Mouse (Mus musculus): ENCODE measurements at regions not wholly inside any gene's neighbourhood (a gene's known extent, or its start where the extent isn't known, plus 50 kb on each side); places are given as distances from the start of the nearest gene placed in this dataset.

GRCm38 (mm10) chr12:7382455-7382854 lies 595.0 kb upstream of the Apob start:
- no peaks in the 10 kb centered on the region for H3K9me3 ChIP-seq (ENCODE audit: low read length)
- no peaks in the 10 kb centered on the region for H3K27me3 ChIP-seq (ENCODE audit: insufficient read depth, low read length)
- no peak overlapping the region for H3K4me3 ChIP-seq (replicated peaks; ENCODE audit: low read length)
- H3K4me1 ChIP-seq (replicated peaks; ENCODE audit: low read depth, low read length): no peaks in the 10 kb centered on the region
- no peaks in the 10 kb centered on the region for H3K36me3 ChIP-seq (ENCODE audit: insufficient read depth, low read length)
- TF ChIP-seq NANOG (IDR thresholded peaks at IDR 0.05; ENCODE audit: borderline replicate concordance, low read length) (no peak), POU5F1 (IDR thresholded peaks at IDR 0.05; ENCODE audit: borderline replicate concordance, low read length) (no peak), CTCF (conservative IDR thresholded peaks at IDR 0.05; ENCODE audit: low read length) (no peak)

GRCm38 (mm10) chr12:7403800-7404199 lies 573.6 kb upstream of the Apob start:
- Histone ChIP-seq H3K36me3 (ENCODE audit: insufficient read depth, low read length) (no peaks in the 10 kb centered on the region), H3K4me1 (replicated peaks; ENCODE audit: low read depth, low read length) (no peaks in the 10 kb centered on the region), H3K27me3 (ENCODE audit: insufficient read depth, low read length) (no peaks in the 10 kb centered on the region), H3K9me3 (ENCODE audit: low read length) (no peaks in the 10 kb centered on the region), H3K4me3 (replicated peaks; ENCODE audit: low read length) (no peak overlapping the region)
- no peak for TF ChIP-seq NANOG (IDR thresholded peaks at IDR 0.05; ENCODE audit: borderline replicate concordance, low read length)

- Histone ChIP-seq H3K4me1 (replicated peaks; ENCODE audit: low read depth, low read length) (no peaks in the 10 kb centered on the region), H3K9me3 (ENCODE audit: low read length) (no peaks in the 10 kb centered on the region), H3K27me3 (ENCODE audit: insufficient read depth, low read length) (no peaks in the 10 kb centered on the region), H3K36me3 (ENCODE audit: insufficient read depth, low read length) (no peaks in the 10 kb centered on the region), H3K4me3 (replicated peaks; ENCODE audit: low read length) (no peak overlapping the region)
- TF ChIP-seq CTCF (conservative IDR thresholded peaks at IDR 0.05; ENCODE audit: low read length): no peak
- TF ChIP-seq NANOG (IDR thresholded peaks at IDR 0.05; ENCODE audit: borderline replicate concordance, low read length): no peak
- no peak for TF ChIP-seq POU5F1 (IDR thresholded peaks at IDR 0.05; ENCODE audit: borderline replicate concordance, low read length)
Measured at GRCm38 (mm10) chr12:7411810-7412209, 565.6 kb upstream of the Apob start.

GRCm38 (mm10) chr12:7420276-7420675 lies 557.2 kb upstream of the Apob start:
- Histone ChIP-seq H3K9me3 (ENCODE audit: low read length) (no peaks in the 10 kb centered on the region), H3K4me3 (replicated peaks; ENCODE audit: low read length) (no peak overlapping the region), H3K36me3 (ENCODE audit: insufficient read depth, low read length) (no peaks in the 10 kb centered on the region), H3K27me3 (ENCODE audit: insufficient read depth, low read length) (no peaks in the 10 kb centered on the region), H3K4me1 (replicated peaks; ENCODE audit: low read depth, low read length) (no peaks in the 10 kb centered on the region)
- TF ChIP-seq CTCF (conservative IDR thresholded peaks at IDR 0.05; ENCODE audit: low read length) (no peak), NANOG (IDR thresholded peaks at IDR 0.05; ENCODE audit: borderline replicate concordance, low read length) (no peak), POU5F1 (IDR thresholded peaks at IDR 0.05; ENCODE audit: borderline replicate concordance, low read length) (no peak)

GRCm38 (mm10) chr12:7421826-7422540 lies 555.5 kb upstream of the Apob start:
- no peak overlapping the region for H3K4me3 ChIP-seq (replicated peaks; ENCODE audit: low read length)
- H3K9me3 ChIP-seq (ENCODE audit: low read length): no peaks in the 10 kb centered on the region
- no peaks in the 10 kb centered on the region for H3K4me1 ChIP-seq (replicated peaks; ENCODE audit: low read depth, low read length)
- TF ChIP-seq POU5F1 (IDR thresholded peaks at IDR 0.05; ENCODE audit: borderline replicate concordance, low read length) (no peak), NANOG (IDR thresholded peaks at IDR 0.05; ENCODE audit: borderline replicate concordance, low read length) (no peak), CTCF (conservative IDR thresholded peaks at IDR 0.05; ENCODE audit: low read length) (no peak)
- no peaks in the 10 kb centered on the region for H3K27me3 ChIP-seq (ENCODE audit: insufficient read depth, low read length)
- no peaks in the 10 kb centered on the region for H3K36me3 ChIP-seq (ENCODE audit: insufficient read depth, low read length)

- Histone ChIP-seq H3K4me3 (replicated peaks; ENCODE audit: low read length) (no peak overlapping the region), H3K36me3 (ENCODE audit: insufficient read depth, low read length) (no peaks in the 10 kb centered on the region), H3K9me3 (ENCODE audit: low read length) (no peaks in the 10 kb centered on the region), H3K4me1 (replicated peaks; ENCODE audit: low read depth, low read length) (no peaks in the 10 kb centered on the region), H3K27me3 (ENCODE audit: insufficient read depth, low read length) (no peaks in the 10 kb centered on the region)
- TF ChIP-seq CTCF (conservative IDR thresholded peaks at IDR 0.05; ENCODE audit: low read length) (no peak), POU5F1 (IDR thresholded peaks at IDR 0.05; ENCODE audit: borderline replicate concordance, low read length) (no peak), NANOG (IDR thresholded peaks at IDR 0.05; ENCODE audit: borderline replicate concordance, low read length) (no peak)
Measured at GRCm38 (mm10) chr12:7430981-7431380, 546.5 kb upstream of the Apob start.

GRCm38 (mm10) chr12:7445238-7445637 lies 532.2 kb upstream of the Apob start:
- TF ChIP-seq NANOG (IDR thresholded peaks at IDR 0.05; ENCODE audit: borderline replicate concordance, low read length) (no peak), POU5F1 (IDR thresholded peaks at IDR 0.05; ENCODE audit: borderline replicate concordance, low read length) (no peak), CTCF (conservative IDR thresholded peaks at IDR 0.05; ENCODE audit: low read length) (no peak)
- Histone ChIP-seq H3K9me3 (ENCODE audit: low read length) (no peaks in the 10 kb centered on the region), H3K36me3 (ENCODE audit: insufficient read depth, low read length) (no peaks in the 10 kb centered on the region), H3K4me1 (replicated peaks; ENCODE audit: low read depth, low read length) (no peaks in the 10 kb centered on the region), H3K4me3 (replicated peaks; ENCODE audit: low read length) (no peak overlapping the region), H3K27me3 (ENCODE audit: insufficient read depth, low read length) (no peaks in the 10 kb centered on the region)

- TF ChIP-seq NANOG (IDR thresholded peaks at IDR 0.05; ENCODE audit: borderline replicate concordance, low read length): no peak
- TF ChIP-seq CTCF (conservative IDR thresholded peaks at IDR 0.05; ENCODE audit: low read length): no peak
- no peak for TF ChIP-seq POU5F1 (IDR thresholded peaks at IDR 0.05; ENCODE audit: borderline replicate concordance, low read length)
- Histone ChIP-seq H3K27me3 (ENCODE audit: insufficient read depth, low read length) (no peaks in the 10 kb centered on the region), H3K4me1 (replicated peaks; ENCODE audit: low read depth, low read length) (no peaks in the 10 kb centered on the region), H3K36me3 (ENCODE audit: insufficient read depth, low read length) (no peaks in the 10 kb centered on the region), H3K4me3 (replicated peaks; ENCODE audit: low read length) (no peak overlapping the region), H3K9me3 (ENCODE audit: low read length) (no peaks in the 10 kb centered on the region)
Measured at GRCm38 (mm10) chr12:7450506-7450905, 526.9 kb upstream of the Apob start.

GRCm38 (mm10) chr12:7457036-7457435 lies 520.4 kb upstream of the Apob start:
- no peaks in the 10 kb centered on the region for H3K36me3 ChIP-seq (ENCODE audit: insufficient read depth, low read length)
- no peaks in the 10 kb centered on the region for H3K4me1 ChIP-seq (replicated peaks; ENCODE audit: low read depth, low read length)
- H3K27me3 ChIP-seq (ENCODE audit: insufficient read depth, low read length): no peaks in the 10 kb centered on the region
- no peak for TF ChIP-seq POU5F1 (IDR thresholded peaks at IDR 0.05; ENCODE audit: borderline replicate concordance, low read length)
- H3K4me3 ChIP-seq (replicated peaks; ENCODE audit: low read length): no peak overlapping the region
- H3K9me3 ChIP-seq (ENCODE audit: low read length): no peaks in the 10 kb centered on the region
